ENCODE assay signal across 30 mouse cellular contexts in genomic region chr16:76158585-76158984, GRCm38 (mm10).
"Had no signal": no experiment of that assay in that cellular context is flagged by ENCODE, and none has a peak within 500 bp of the region (broad histone marks: within the 10 kb centered on the region; RNA-seq: fewer than 3 reads in every experiment).

No protein-coding gene starts in this region.

- H3K4me1 ChIP-seq: limb, embryonic 10.5 days; limb, embryonic 12.5 days; limb, embryonic 13.5 days; limb, embryonic 15.5 days; liver, embryonic 12.5 days; liver, embryonic 13.5 days; liver, embryonic 15.5 days; megakaryocyte, embryonic 14.5 days; midbrain, embryonic 10.5 days; midbrain, embryonic 12.5 days; midbrain, embryonic 13.5 days; midbrain, embryonic 15.5 days; neural tube, embryonic 12.5 days had no signal

- H3K27me3 ChIP-seq: limb, embryonic 12.5 days; limb, embryonic 13.5 days; limb, embryonic 15.5 days; liver, embryonic 12.5 days; liver, embryonic 13.5 days; liver, embryonic 15.5 days; lung, embryonic 15.5 days; megakaryocyte, embryonic 14.5 days; midbrain, embryonic 12.5 days; midbrain, embryonic 13.5 days; midbrain, embryonic 15.5 days; neural tube, embryonic 12.5 days had no signal

- H3K4me2 ChIP-seq: limb, embryonic 12.5 days; limb, embryonic 13.5 days; limb, embryonic 15.5 days; liver, embryonic 11.5 days; liver, embryonic 12.5 days; liver, embryonic 13.5 days; liver, embryonic 15.5 days; lung, embryonic 14.5 days; lung, embryonic 15.5 days; midbrain, embryonic 12.5 days; midbrain, embryonic 13.5 days; midbrain, embryonic 15.5 days; neural tube, embryonic 12.5 days had no signal

- H3K4me3 ChIP-seq: limb, embryonic 10.5 days; limb, embryonic 12.5 days; limb, embryonic 13.5 days; limb, embryonic 15.5 days; liver, embryonic 12.5 days; liver, embryonic 13.5 days; liver, embryonic 15.5 days; lung, embryonic 15.5 days; megakaryocyte, embryonic 14.5 days; midbrain, embryonic 10.5 days; midbrain, embryonic 12.5 days; midbrain, embryonic 13.5 days; midbrain, embryonic 15.5 days; myocyte; neural tube, embryonic 12.5 days had no signal

- H3K9me3 ChIP-seq: limb, embryonic 10.5 days; limb, embryonic 12.5 days; limb, embryonic 13.5 days; limb, embryonic 15.5 days; liver, embryonic 12.5 days; liver, embryonic 13.5 days; liver, embryonic 15.5 days; lung, embryonic 15.5 days; megakaryocyte, embryonic 14.5 days; midbrain, embryonic 10.5 days; midbrain, embryonic 12.5 days; midbrain, embryonic 13.5 days; midbrain, embryonic 15.5 days; neural tube, embryonic 12.5 days had no signal

- ATAC-seq: liver, embryonic 12.5 days; liver, postnatal 0 days; lung, postnatal 0 days; midbrain, embryonic 13.5 days; midbrain, embryonic 15.5 days had no signal

- H3K27ac ChIP-seq: limb, embryonic 10.5 days; limb, embryonic 12.5 days; limb, embryonic 13.5 days; limb, embryonic 15.5 days; liver, embryonic 12.5 days; liver, embryonic 13.5 days; liver, embryonic 14.5 days; liver, embryonic 15.5 days; lung, embryonic 15.5 days; macrophage; midbrain, embryonic 10.5 days; midbrain, embryonic 12.5 days; midbrain, embryonic 13.5 days; midbrain, embryonic 15.5 days; neural tube, embryonic 12.5 days had no signal

- DNase-seq: left cerebral cortex, postnatal 4 days; liver; liver, embryonic 13.5 days; liver, postnatal 0 days; lung, adult 18-20 months; lung, adult 2 months; lung, embryonic 14.5 days; lung, postnatal 10 days; lung, postnatal 14 days; lung, postnatal 36 days; lung, postnatal 4 days; midbrain, embryonic 14.5 days had no signal

- H3K36me3 ChIP-seq: limb, embryonic 10.5 days; limb, embryonic 12.5 days; limb, embryonic 13.5 days; limb, embryonic 15.5 days; liver, embryonic 12.5 days; liver, embryonic 13.5 days; liver, embryonic 15.5 days; lung, embryonic 15.5 days; midbrain, embryonic 10.5 days; midbrain, embryonic 12.5 days; midbrain, embryonic 13.5 days; midbrain, embryonic 15.5 days; neural tube, embryonic 12.5 days had no signal

- H3K9ac ChIP-seq: limb, embryonic 12.5 days; limb, embryonic 13.5 days; limb, embryonic 15.5 days; liver, embryonic 12.5 days; liver, embryonic 13.5 days; liver, embryonic 14.5 days; liver, embryonic 15.5 days; liver, postnatal 0 days; lung, embryonic 14.5 days; lung, embryonic 15.5 days; midbrain, embryonic 12.5 days; midbrain, embryonic 13.5 days; midbrain, embryonic 15.5 days; neural tube, embryonic 12.5 days had no signal
